Mouse (Mus musculus): ENCODE data around the gene Fer. TPM values are rescaled to one million over a fixed set of nuclear protein-coding genes. Genes with fewer than 3 reads are reported as not detected.

Fer gene
- polyA plus RNA-seq (2012; rRNA removed; ENCODE audit: low replicate concordance): 5.6 and 5.7 TPM in 2 replicates

GRCm38 (mm10) chr17:63863012-63863630 is at the start of gene Fer:
Gene Fer, plus strand, starts transcription at chr17:63863062.

DNA sequence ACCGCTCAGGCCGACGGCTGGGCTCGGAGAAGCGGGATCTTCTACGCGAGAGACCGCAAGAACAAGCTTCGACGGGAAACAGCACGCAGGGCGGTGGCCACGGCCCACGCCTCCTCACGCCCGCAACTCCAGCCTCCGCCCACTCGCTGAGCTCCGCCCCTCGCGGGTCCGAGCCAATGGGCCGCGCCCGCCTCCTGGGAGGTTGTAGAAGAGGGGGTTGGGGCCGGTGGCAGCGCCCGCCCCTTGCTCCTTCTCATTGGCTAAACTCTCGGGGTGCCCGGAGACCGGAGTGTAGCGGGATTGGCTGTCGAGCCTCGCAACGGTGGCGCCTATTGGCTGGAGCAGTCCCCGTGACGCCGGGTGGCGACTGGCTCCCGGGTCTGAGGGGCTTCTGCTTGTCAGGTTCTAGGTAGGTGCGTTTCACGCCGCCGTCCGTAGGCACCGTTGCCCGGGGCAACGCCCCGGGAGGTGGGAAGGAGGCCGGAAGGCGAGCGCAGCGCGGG is 836 bp downstream of the Fer start, which contains the start of gene A930002H24Rik:
A930002H24Rik (minus strand) TSS at position 145 of the 503 bp plus-strand sequence.

Other genes with a start within 250 kb of the Fer start
- gene A930002H24Rik, start 729 bp downstream of the Fer start, polyA plus RNA-seq (2012; rRNA removed; ENCODE audit: low replicate concordance): 1.7 and 2.0 TPM in 2 replicates

All from subcutaneous adipose tissue, adult 2 months (tissue).